Mouse (Mus musculus) retina, adult 2 months (tissue): ENCODE measurements around the gene Gm10428.

Experiments used
- DNase-seq: peaks from one replicate; pipeline ENCODE4 v3.0.0-alpha.2; 2012; ENCODE audit warnings: low read depth, low spot score

Gm10428 gene

GRCm38 (mm10) chr11:62788935-62789616 lies 36.2 kb downstream of the Gm10428 start, which contains the start of gene Zfp286:
TSS of gene Zfp286 (minus strand) at chr11:62789462.
- peak; percentile 59 for DNase-seq

GRCm38 (mm10) chr11:62789617-62789936 lies 36.7 kb downstream of the Gm10428 start:
- DNase-seq: no peak
